Mouse (Mus musculus): ENCODE measurements around the gene Ppfia1.

Gene Ppfia1

GRCm38 (mm10) chr7:144549904-144550566, 3.5 kb downstream of the Ppfia1 start:
- DNase-seq = no peak

- no peak for DNase-seq
Measured at GRCm38 (mm10) chr7:144545231-144545630, 8.3 kb downstream of the Ppfia1 start.

GRCm38 (mm10) chr7:144541351-144541750, 12.2 kb downstream of the Ppfia1 start:
- DNase-seq = no peak

- DNase-seq = no peak
Measured at GRCm38 (mm10) chr7:144539146-144539545, 14.4 kb downstream of the Ppfia1 start.

GRCm38 (mm10) chr7:144538030-144538644, 15.4 kb downstream of the Ppfia1 start:
- no peak for DNase-seq

- DNase-seq = no peak
Measured at GRCm38 (mm10) chr7:144536367-144536766, 17.2 kb downstream of the Ppfia1 start.

GRCm38 (mm10) chr7:144534773-144535172, 18.8 kb downstream of the Ppfia1 start:
- DNase-seq = no peak

GRCm38 (mm10) chr7:144531585-144532378, 21.7 kb downstream of the Ppfia1 start:
- DNase-seq = no peak

- no peak for DNase-seq
Measured at GRCm38 (mm10) chr7:144529851-144530250, 23.7 kb downstream of the Ppfia1 start.

- peak; percentile 19 for DNase-seq
Measured at GRCm38 (mm10) chr7:144527723-144528221, 25.8 kb downstream of the Ppfia1 start.

GRCm38 (mm10) chr7:144526649-144527048, 26.9 kb downstream of the Ppfia1 start:
- no peak for DNase-seq

- DNase-seq = no peak
Measured at GRCm38 (mm10) chr7:144524427-144525191, 28.9 kb downstream of the Ppfia1 start.

GRCm38 (mm10) chr7:144523415-144523814, 30.1 kb downstream of the Ppfia1 start:
- DNase-seq = no peak

- DNase-seq = no peak
Measured at GRCm38 (mm10) chr7:144521927-144522326, 31.6 kb downstream of the Ppfia1 start.

- DNase-seq = no peak
Measured at GRCm38 (mm10) chr7:144519852-144520251, 33.7 kb downstream of the Ppfia1 start.

GRCm38 (mm10) chr7:144516711-144517110, 36.8 kb downstream of the Ppfia1 start:
- no peak for DNase-seq

GRCm38 (mm10) chr7:144509090-144509489, 44.4 kb downstream of the Ppfia1 start:
- DNase-seq = no peak

- DNase-seq = no peak
Measured at GRCm38 (mm10) chr7:144506807-144507206, 46.7 kb downstream of the Ppfia1 start.

- no peak for DNase-seq
Measured at GRCm38 (mm10) chr7:144503959-144504358, 49.6 kb downstream of the Ppfia1 start.

- DNase-seq = no peak
Measured at GRCm38 (mm10) chr7:144492931-144493330, 60.6 kb downstream of the Ppfia1 start.

- DNase-seq = peak; percentile 66
Measured at GRCm38 (mm10) chr7:144490201-144490873, 63.2 kb downstream of the Ppfia1 start.

- no peak for DNase-seq
Measured at GRCm38 (mm10) chr7:144489067-144489774, 64.3 kb downstream of the Ppfia1 start.
